Mouse (Mus musculus) frontal cortex, postnatal 25 days (tissue): ENCODE measurements around the gene Trarg1.

Experiments
- DNase-seq, 2 experiments: peaks; one replicate each; pipeline ENCODE4 v3.0.0; 2022; ENCODE audit warnings: low spot score in 2 of 2

The Trarg1 gene

DNA sequence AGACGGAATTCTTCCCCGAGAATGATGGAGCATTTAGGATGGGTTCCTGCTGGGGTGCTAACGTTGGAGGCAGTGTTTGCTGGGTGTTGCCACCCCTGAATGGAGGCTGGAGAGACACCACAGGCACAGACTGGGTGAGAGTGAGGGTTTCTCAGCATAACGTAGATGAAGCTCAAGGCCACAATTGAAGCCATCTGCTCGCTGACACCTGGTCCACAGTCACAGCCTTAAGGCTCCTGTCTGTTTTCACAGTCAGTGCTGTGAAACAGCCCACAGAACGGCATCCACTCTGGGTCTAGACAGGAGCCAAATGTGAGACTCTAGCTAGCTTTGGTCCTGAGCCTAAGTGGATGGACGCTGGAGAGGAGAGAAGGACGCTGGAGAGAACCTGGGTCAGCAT, 5.4 kb upstream of the Trarg1 start:
- no peak for DNase-seq

DNA sequence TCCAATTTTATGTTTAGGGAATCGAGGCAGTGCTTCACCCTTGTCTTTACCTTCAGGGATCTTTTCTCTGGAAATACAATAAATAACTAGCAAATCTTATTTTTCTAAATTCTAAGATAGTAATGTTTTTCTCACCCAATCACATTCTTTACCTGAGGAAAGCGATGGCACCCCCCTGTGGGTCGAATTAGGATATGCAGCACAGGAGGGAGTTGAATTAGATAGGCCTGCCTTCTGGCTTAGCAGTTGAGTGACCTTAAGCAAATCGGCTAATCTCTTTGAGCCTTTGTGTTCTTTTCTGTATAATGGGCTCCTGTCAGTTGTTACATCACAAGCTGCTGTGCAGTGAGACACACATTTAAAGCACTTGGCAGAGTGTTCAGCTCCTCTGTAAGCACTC, 4.9 kb upstream of the Trarg1 start:
- no peak for DNase-seq

DNA sequence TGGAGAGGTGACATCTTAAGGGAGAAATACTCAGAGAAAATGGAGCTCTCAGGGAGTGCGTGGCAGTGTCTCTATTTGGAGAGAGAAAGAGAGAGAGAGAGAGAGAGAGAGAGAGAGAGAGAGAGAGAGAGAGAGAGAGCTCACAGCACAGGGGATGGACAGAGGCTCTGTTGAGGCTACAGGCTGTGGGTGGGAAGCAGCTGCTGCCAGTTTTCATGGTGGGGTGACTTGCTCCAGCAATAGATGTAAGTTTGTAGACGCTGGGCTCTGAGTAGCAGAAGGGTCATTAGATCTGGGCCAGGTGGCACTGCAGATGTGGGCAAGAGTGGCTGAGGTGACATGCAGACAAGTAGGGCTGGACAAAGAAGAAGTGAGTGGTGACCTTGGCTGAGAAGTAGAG, 6.0 kb downstream of the Trarg1 start:
- no peak for DNase-seq

DNA sequence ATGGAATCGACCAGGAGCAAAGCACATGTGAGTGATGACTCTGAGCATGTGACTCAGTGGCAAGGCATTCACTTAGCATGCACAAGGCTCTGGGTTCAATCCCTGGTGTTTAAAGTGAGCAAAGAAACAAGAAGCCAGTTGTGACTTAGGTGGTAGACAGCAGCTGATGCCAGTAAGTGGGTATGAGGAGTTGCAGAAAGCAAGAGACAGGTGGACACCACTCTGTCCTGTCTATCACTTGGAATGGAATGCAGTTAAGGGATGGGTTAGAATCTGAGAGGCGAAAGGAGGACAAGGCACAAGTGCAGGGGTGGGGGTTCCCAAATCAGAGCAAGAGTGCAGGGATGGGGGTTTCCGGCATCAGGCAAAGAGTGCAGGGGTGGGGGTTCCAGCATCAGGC, 12.5 kb downstream of the Trarg1 start:
- no peak for DNase-seq

DNA sequence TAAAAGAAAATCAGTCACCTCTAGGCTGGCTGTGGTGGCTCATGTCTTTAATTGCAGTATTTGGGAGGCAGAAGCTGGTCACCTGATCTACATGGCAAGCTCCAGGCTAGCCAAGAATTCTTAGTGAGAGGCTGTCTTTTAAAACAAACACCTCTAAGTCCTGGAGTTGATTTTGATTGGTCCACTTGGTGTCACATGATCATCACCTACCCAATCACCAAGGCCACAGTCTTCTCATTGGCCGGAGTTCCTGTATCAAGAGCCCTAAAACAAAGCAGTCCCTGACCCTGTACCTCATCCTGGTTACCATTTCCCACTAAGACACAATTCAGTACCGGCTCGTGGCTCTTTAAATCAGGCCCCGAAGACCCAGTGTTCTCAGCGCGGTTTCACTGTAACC, 16.2 kb downstream of the Trarg1 start:
- DNase-seq, result no peak

DNA sequence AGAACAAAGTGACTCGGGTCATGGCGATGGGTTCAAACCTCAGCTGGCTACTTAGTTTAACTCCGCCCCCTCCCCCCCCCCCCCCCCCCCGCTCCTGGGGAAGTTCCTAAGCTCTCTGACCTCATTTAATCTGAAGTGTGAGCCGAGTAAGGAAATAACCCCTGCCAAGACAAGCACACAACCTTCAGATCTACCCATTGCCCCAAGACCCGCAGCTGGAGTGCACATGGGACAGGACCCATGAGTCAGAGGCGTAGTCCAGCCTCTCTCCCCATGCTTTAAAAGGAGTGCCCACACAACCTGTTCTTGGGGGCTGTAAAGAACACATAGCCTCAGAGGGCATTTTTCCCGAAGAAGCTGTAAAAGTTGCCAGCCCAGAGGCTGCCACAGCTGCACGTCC, 20.0 kb downstream of the Trarg1 start:
- no peak for DNase-seq

DNA sequence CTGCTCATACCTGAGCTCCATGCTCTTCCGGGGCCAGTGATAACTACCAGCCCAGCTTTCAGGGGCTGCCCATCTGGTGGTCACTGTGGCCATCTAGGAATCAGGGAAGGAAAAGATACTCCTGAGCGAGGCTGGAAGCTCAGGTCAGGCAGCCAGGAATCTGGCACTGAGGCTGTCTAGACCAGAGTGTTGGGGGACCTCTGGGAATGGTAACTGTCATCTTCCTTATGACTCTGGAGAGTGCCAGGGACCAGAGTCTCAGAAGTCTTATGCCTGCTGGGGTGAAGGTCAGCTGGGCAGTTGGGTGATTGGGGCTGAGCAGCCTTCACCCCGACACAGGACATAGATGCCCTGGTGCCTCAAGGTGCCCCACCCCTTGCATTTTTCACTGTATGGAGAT, 28.0 kb downstream of the Trarg1 start:
- DNase-seq, result no peak

DNA sequence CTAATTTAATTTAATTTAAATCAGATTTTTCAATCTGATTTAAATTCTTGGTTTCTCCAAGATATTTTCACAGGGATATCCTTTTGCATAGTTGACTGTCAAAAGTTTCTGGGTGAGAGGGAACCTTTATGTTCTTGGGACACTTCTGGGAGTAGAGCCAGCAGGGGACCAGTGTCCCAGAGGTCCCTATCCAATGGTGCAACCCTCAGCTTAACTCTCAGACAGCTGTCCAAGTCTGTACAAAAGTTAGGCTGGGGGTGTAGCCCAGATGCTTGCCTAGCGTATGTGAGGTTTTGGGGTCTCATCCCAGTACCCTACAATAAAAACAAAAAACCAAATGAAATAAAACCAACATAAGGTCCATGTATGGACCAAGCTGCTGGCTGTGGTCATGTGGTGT, 28.5 kb downstream of the Trarg1 start:
- no peak for DNase-seq

DNA sequence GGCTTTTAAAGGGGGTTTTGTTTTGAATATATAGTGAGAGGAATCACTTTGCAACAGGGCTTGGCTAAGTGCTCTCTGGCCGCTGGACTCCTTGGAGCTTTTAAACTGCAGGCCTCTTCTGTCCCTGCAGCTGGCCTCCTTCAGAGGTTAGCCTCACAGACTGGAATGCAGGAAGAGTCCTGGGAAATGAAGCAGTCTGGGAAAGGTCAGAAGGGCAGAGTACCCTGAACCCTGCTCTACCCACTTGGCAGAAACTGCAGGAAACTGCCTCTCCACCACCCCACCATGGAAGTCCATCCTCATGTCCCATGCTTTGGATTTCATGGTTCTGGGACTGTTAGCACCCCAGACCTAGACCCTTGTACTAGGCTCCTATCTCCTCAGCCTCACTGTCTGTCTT, 29.3 kb downstream of the Trarg1 start:
- DNase-seq, result no peak

DNA sequence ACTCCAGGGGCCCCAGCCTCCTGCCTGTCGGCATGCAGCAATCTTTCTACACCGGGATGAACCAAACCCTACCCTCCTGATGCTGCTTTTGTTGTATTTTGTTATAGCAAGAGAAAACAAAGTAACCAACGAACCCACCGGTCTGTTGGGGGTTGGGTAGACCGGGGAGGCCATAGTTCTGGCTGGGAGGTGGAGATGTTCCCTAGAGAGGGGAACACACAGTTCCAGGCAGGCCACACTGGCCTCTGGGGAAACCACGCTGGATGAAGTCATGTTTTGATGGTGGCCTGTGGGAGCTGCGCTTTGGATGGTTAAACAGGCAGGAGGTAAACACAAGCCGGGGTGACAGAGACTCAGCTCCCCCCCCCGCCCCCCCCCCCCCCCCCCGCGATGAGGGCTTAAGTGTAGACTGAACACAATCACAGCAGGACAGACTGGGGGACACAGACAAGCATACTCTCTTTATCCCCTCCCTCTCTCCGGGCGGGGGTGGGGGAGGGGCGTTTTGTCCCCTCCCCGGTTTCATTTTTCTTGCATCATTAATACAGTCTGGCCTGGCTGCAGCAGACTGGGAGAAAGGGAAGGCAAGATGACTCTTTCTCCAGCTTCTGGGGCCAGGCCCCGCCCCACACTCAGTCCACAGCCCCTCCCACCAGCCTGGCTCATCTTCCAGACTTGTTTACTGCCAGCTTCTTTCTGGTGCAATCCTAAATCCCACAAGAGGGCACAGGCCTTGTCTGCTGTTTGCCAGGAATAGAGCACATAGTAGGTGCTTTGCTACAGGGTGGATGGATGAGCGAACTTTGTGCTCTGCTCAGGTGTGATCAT, 30.2 kb downstream of the Trarg1 start:
- DNase-seq, result no peak

DNA sequence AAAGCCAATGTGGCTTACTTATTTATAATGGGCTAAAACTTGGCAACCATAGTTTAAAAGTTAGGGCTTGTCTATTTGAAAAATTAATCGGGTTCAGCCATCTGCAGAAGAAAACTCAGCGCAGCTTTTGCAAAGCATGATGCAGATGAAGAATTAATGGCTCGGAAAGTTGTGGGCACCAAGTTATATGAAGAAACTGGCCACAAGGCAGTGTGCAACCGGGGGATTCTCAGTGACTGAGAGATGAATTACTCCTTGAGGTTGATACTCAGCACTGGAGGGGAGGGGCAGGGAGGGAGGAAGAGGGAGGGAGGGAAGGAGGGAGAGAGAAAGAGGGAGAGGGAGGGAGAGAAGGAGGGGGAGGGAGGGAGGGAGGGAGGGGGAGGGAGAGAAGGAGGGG, 37.4 kb downstream of the Trarg1 start:
- DNase-seq, result no peak

DNA sequence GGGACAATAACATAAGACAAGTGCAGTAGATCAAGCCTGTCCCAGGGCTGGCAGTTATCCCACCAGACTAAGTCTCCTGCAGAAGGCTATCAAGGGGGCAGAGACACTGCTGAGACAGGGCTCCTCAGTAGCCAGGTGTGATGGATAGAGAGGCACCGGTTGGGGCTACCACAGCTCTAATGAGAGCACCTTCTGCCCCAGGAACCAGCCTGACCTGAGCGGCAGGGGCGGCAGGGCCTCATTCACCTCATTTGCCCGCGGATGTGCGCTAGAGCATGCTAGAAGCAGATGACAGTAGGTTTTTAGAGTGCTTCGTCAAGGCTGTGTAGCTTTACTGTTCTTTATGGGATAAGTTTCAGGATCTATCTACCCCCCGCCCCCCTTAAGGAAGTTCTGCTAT, 44.3 kb downstream of the Trarg1 start:
- no peak for DNase-seq

DNA sequence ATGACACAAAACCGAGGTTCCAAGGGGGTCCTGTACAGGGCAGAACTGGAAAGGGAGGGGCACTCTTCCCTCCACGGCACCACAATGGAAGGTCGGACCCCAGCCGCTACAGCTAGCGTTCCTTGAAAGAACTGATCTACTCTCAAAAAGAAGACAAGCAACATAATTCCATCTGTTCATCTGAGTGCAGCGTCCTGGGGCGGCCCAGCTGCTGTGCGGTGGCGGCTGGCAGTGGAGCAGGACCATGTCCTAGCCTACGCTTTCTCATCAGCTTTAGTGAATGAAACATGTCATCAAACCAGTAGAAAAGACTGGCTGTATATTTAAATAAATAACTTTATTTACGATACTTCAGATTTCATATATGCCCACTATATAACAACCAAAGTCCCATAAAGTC, 48.5 kb downstream of the Trarg1 start:
- DNase-seq, result no peak

DNA sequence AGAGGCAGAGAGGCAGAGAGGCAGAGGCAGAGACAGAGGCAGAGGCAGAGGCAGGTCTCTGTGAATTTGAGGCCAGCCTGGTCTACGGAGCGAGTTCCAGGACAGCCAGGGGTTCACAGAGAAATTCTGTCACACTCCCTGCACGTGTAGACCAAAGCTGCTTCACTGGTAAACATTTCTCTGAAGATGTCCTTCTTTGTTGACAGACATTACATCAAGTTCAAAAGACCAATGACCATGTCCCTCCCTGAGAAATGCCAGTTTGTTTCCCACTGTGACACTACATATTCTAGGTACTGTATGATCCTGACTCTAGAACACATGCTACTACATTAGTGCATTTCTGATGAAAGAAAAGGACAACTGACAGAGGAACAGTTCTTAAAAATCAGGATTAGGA, 51.0 kb downstream of the Trarg1 start:
- DNase-seq, result no peak

DNA sequence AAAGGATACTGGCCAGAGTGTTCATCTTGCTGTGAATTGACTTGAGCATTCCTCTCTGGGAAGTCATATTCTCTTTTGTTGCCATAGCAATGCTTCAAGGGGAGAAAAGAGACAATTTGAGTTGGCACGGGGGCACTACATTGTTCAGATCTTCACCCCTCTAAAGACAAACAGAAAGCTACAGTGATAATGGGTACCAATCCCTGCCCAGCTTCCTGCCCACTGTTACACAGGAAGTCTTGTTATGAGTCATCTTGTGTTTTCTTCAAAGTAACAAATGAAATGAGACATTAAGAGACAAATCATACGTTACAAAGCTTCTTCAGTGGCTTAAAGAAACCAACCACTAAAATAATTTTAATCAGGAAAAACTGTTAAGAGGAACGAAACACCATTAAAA, 55.0 kb downstream of the Trarg1 start:
- DNase-seq, result no peak

DNA sequence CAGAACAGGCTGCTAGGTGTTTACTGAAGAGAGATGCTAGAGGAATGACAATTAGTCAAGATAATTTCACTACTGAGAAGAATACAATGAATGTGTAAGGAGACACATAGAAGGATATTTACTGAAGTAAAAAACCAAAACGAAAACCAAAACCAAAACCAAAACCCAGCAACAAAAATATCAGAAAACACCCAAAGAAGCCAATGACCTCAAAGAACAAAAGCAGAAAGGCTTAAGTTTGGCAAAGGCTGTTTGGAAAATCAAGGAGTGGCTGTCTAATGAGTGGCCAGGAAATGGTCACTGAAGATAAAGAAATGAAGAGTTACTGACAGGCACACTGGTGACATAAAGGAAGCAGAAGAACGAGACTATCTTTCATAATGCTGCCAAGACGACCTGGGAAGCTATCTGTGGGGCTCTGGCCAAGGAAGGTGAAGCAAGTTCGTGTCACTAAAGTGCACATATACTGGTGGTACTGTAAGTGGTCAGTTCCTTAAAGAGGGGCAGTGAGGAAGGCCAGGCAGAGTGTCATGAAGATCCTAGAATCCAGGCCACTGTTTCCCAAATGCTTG, 56.2 kb downstream of the Trarg1 start:
- no peak for DNase-seq

DNA sequence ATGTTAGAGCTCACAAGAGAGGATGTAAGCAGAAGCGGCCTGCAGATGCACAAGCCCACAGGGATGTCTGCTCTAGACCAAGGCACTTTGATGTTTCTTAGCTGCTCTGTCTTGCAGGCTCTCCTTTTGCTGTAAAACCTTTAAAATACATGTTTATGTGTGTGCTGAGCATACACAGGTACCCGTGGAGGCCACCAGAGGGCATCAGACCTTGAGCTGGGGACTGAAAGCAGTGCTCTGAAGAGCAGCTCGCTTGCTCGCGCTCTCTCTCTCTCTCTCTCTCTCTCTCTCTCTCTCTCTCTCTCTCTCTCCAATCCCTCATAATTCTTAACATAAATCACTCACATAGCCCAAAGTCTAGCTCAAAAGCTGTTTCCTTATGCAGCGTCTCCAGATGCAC, 59.5 kb downstream of the Trarg1 start:
- DNase-seq, result no peak

DNA sequence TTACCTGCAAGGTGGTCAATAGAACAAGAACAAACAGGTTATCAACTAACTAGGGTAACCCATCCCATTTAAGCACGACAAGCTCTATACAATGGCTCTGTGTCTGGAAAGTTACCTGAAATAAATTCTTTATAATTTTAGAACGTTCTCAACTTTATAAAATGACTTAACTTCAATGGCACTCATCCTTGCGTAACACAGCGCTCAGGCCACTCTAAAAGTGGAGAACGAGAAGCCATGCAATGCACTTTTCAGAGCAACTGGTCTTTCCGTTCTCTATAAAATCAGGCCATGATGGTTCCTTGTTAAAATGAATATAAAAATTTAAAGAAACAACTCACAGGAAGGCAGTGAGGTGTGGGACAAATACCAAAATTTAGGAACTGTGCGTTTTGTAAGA, 62.9 kb downstream of the Trarg1 start:
- no peak for DNase-seq

DNA sequence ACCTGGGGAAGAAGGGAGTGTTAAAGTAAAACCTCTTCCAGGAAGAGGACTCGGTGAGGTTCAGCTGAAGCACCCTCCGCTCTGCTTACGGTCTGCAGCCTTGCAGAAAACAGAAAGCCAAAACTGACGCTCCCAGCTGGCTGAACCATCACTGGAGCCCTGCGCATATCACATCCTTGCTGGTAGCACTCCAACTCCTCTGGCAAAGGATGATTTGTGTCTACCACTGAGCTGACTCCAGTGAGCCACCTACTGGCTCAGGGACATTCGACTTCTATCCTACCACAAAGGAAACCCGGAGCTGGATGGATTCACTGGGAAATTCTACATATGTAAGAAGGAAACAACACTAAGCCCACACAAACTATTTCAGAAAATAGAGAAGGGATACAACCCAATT, 64.9 kb downstream of the Trarg1 start:
- peak; percentile 4 to 14 for DNase-seq

DNA sequence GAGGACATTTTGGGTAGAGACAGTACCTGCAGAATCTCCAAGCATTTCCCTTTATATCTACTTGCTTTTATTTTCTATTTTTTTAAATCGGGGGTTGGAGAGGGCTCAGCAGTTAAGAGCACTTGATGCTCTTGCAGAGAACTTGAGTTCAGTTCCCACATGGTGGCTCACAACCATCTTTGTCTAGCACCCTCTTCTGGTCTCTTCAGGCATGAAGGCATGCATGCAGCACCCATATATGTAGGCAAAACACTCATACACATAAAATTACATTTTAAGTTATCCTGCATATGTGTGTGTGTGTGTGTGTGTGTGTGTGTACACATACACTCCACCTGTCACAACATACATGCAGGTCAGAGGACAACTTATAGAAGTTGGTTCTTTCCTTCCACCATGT, 66.3 kb downstream of the Trarg1 start:
- no peak for DNase-seq
